Mouse (Mus musculus): ENCODE measurements around the gene Arid3a.
A peak's percentile ranks its signal among the peaks of the same experiment; 100 is the strongest.

Arid3a gene

DNA sequence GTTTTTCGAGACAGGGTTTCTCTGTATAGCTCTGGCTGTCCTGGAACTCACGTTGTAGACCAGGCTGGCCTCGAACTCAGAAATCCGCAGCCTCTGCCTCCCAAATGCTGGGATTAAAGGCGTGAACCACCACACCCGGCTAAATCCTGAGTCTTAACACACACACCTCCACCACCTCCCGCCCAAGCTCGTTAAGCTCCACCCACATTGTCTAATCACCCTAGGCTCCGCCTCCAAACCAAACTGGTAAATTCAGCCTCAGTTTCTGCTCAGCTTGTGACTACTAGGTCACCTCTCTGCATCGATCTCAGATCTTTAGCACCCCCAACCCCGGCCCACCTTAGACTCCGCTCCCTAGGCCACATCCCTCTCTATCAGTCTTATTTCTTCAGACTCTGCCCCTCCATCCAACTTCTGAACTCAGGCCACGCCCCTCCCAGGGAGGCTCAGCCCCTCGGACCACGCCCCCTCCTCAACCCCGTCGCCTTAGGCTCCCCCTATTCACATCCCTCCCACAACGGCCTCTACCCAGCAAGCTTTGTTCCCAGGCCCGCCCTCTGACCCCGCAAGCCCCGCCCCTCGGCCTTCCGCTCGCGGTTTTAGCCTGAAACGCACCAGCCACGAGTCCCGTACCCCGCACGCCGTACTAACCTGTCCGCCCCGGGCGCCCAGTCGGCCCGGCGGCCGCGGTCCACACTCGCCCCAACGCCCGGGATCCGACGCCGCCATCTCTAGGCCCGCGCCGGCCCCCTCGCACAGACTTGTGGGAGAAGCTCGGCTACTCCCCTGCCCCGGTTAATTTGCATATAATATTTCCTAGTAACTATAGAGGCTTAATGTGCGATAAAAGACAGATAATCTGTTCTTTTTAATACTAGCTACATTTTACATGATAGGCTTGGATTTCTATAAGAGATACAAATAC lies 18.4 kb upstream of the Arid3a start, which contains the start of gene Med16:
Gene Med16 (minus strand): TSS at position 757 of the 925 bp plus-strand sequence.
- peak; percentile 96 to 98 for DNase-seq (ENCODE audit: low spot score in 2 of 2)

DNA sequence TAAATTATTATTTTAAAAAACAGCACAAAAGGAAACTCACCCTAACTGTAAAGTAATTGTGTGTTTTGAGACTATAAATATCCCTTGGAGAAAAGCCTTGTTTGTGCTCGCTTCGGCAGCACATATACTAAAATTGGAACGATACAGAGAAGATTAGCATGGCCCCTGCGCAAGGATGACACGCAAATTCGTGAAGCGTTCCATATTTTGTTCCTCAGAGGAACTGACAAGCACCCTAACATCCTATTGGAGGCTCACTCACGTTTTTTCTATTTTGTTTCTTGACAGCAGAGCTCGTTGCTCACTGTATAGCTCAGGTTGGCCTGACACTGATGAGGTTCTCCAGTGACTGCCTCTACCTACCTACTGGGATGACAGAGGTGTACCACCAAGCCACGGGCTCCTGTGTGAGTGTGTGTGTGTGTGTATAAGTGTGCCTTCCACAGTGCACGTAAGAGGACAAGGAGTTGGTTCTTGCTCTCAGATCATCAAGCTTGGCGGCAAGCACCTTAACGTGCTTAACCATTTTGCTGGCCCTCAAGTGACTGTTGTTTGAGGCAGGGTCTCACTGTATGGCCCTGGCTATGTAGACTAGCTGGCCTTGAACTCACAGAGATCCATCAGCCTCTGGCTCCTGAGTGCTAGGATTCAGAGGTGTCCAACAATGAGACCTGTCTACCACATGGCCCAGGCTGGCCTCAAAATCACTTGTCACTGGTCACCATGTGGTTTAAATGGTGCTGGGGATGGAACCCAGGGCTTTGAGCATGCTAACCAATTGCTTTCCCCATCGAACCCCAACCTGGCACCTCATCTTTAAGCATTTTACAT lies 17.5 kb upstream of the Arid3a start:
- DNase-seq (ENCODE audit: low spot score in 2 of 2), result peak; percentile 61 to 72

DNA sequence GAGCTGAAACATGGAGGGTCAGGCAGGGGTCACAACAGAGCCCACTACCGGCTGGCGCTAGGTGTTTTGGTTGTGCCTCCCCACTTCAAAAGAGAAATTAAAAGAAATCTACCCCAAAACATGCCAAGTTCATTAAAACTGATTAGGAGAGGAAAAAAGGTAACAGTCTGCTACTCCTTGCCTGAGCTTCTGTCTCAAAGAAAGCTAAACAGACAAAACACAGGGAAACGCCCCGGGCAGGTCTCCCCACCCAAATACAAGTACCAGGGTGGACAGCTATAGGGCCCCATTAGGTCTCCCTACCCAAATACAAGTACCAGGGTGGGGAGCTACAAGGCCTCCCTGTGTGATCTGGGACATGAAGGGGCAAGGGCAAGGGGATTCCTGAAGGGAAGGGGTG lies 16.3 kb upstream of the Arid3a start, which contains the start of gene Gm26602:
Gene Gm26602 (plus strand): TSS at position 301 of the 400 bp plus-strand sequence.
- no peak for DNase-seq (ENCODE audit: low spot score in 2 of 2)

DNA sequence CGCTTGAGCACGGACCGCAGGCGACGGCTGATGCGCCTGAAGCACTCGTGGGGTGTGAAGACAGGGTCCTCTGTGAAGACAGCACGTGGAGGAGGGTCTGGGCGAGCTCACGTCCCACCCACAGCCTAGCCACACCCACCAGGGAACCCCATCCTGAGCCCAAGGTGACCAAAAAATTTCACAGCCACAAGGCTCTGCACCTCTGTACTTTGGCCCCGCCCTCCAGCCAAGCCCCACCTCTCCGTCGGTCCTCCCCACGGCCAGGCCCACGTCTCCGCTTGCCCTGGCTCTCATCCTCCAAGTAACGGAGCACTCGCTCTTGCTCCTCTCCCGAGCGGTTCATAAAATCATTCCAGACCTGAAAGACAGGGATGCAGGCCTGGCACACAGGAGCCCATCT lies 14.4 kb upstream of the Arid3a start:
- DNase-seq (ENCODE audit: low spot score in 2 of 2), result no peak

DNA sequence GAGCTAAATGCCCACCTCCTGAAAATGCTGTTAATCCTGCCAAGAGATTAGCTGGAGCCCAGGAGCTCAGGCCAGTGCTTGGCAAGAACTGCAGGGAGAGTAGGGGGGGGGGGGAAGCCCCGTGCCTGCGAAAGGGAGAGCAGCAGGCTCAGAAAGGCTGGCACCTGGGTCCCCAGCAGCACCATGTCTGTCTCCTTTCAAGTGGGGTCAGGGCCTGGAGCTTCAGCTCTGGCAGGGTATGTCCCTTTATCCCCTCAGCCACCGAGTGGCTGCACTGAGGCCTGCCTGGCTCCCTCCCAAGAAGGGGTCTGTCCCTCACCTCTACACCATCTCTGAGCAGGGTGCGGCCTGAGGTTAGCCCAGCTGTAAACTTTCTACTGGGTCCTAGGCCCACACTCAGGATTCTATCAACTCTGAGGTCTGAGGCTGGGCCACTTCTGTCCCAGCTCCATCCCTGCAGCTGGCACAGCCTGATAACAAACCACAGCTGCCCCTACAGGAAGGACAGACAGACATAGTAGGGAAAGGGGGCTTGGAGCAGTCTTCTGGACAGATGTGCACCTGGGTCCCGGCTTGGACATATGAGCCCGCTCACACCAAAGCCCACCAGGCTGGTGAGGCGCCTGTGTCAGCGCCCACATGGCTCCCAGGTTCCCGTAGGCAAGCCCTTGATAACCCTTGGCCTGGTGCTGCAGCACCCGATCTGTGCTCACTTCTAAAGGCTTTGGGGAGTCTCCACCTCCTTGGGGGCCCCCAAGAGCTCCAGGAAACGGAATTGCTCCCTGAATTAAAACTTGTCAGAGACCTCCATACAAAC lies 12.5 kb upstream of the Arid3a start:
- DNase-seq (ENCODE audit: low spot score in 2 of 2), result no peak

DNA sequence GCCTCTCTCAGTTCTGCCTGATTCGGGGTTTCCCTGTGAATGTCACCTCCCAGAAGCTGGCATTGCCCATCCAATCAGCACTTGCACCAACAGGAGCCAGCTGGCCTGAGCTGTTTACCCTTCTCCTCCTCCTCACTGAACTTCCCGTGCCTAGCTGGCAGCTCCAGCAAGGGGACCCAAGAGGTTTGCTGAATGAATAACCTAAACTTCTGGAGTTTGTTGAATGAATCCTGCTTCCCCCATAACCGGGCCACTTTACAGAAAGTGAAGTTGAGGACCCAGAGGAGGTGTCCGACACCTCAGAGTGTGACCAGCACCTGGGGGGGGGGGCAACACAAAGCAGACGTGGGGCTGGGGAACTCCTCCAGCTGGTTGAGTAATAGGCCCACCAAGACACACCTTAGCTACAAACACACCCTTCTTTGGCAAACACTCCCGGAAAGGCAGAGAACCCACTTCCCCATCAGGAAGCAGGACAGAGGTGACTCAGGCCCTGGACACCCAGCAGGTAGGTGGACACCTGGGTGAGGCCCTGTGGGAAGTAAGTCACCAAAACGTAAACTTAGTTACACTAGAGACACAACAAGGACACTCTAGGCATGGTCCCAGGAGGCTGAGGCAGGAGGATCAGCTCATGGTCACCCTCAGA lies 11.8 kb upstream of the Arid3a start:
- DNase-seq (ENCODE audit: low spot score in 2 of 2), result no peak

DNA sequence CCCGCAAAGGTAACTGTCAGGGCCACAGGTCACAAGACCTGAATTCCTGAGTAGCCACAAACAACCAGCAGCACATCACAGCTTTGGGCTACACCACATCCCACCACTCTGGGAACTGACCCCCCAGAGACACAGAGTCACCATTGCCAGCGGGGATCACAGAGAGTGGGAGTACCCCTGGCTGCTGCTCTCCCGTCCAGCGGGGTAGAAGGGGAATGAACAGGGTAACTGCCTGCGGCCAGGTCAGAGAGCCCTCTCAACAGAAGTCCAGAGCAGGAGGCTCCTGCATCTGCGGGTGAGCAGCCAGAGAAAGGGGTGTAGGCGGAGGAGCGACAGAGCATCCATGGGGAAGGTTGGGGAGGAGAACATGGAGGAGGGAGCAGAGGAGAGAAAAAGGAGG lies 10.8 kb upstream of the Arid3a start:
- no peak for DNase-seq (ENCODE audit: low spot score in 2 of 2)

DNA sequence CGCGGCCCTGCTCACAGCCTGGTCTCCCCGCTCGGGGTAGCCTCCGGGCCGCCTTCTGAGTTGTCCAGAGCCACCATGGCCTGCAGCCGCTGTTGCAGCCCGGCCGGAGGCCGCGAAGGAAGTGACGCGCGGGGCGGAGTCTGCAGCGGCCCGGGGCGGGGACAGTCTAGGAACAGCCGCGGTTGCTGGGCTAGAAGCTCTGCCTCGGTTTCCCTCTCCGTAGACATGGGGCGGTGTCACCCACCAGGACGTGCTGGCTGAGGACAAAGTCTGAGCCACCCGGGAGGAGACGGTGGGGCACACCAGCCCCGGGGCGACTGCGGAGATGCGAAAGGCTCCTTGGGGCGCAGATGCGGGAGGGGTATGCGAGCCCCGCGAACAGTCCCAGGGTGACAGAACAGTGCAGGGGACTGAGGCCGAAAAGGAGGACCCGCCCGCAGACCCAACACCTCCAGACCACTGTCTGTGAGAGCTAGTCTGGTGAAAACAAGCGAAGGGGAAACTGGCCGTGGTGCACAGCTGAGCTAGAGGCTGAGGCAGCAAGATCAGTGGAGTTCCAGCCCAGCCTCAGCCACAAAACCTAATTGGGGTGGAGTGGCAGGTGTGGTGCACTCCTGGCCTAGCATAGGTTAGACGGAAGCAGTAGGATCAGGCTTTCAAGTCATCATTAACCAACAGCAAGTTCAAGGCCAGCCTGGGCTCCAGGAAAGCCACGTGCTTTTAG lies 9.9 kb upstream of the Arid3a start, which contains the start of gene Kiss1r:
Gene Kiss1r (plus strand): TSS at position 164 of the 724 bp plus-strand sequence.
- peak; percentile 87 to 88 for DNase-seq (ENCODE audit: low spot score in 2 of 2)

DNA sequence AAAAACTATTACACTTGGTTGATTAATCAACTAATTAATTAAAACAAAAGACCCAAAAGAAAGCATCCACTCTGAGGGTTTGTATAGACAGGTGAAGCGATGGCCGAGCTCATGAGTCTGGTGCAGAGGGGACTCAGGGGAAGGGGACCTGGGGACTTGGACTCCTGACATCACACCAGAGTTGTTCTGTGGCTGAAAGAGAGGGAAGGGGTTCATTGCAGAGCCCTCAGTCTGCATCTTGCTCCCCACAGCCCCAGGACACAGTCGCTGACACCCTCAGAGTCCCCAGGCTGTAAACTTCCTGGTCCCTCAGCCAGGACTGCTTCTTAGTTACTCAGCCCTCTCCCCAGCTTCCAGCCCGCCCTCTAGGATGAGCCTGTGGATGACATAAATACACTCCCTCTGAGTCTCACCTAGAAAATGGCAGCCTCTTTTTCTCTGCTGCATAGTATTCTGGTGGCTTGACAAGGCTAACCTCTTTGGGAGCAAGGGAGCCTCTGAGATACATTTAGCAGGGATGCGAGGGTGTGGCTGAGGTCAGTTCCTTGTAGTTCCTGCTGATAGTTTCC lies 9.2 kb upstream of the Arid3a start:
- DNase-seq (ENCODE audit: low spot score in 2 of 2), result no peak

DNA sequence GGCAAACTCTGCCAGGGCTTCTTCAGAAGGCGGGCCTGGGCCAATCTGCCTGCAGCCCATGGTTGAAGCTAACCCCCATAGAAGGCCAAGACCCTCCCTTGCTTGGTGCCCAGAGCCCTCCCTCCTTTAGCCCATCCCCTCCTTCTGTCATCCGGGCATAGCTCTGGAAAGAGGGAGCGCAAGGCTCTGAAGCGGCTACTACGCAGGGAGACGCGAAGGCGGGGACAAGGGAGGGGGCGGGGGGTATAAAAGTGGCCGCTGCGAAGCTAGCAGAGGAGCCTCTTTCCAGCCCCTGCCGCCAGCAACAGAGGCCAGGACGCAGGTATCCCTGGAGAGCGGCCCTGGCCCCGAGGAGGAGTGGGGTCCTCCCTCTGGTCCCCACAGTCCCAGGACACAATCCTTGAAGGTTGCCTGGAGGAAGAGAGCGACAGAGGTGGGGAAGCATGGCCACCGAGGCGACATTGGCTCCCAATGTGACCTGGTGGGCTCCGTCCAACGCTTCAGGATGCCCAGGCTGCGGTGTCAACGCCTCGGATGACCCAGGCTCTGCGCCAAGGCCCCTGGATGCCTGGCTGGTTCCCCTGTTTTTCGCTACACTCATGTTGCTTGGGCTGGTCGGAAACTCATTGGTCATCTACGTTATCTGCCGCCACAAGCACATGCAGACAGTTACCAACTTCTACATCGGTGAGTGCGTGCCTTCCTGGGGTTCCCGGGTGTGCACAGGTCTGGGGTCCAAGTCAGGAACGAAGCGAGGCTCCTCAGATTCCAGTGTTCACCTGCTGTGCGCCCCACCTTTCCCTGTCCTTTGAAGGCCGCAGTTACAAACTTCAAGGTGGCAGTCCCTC lies 8.4 kb upstream of the Arid3a start:
- DNase-seq (ENCODE audit: low spot score in 2 of 2), result no peak

DNA sequence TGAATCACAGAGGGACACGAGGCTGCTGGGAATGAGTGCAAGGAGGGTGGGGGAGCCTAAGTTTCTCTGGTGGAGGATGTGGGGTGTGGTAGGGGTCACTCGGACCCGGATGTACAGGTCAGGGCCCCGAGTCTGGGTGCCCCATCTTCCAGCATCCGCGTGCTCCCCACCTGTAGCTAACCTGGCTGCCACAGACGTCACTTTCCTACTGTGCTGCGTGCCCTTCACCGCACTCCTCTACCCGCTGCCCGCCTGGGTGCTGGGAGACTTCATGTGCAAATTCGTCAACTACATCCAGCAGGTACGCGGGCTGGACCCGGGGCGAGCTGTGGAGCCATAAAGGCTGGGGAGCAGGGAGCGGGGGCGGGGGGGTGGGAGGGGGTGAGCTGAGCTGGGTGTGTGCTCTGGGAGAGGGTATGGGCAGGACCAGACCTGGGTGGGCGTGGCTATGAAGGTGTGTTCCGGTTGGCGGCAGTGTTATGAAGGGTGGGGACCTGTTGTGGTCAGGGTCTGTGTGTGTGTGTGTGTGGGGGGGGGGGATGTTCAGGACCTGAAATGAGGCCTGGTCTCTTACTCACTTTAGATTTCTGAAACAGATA lies 7.5 kb upstream of the Arid3a start:
- DNase-seq (ENCODE audit: low spot score in 2 of 2), result no peak

DNA sequence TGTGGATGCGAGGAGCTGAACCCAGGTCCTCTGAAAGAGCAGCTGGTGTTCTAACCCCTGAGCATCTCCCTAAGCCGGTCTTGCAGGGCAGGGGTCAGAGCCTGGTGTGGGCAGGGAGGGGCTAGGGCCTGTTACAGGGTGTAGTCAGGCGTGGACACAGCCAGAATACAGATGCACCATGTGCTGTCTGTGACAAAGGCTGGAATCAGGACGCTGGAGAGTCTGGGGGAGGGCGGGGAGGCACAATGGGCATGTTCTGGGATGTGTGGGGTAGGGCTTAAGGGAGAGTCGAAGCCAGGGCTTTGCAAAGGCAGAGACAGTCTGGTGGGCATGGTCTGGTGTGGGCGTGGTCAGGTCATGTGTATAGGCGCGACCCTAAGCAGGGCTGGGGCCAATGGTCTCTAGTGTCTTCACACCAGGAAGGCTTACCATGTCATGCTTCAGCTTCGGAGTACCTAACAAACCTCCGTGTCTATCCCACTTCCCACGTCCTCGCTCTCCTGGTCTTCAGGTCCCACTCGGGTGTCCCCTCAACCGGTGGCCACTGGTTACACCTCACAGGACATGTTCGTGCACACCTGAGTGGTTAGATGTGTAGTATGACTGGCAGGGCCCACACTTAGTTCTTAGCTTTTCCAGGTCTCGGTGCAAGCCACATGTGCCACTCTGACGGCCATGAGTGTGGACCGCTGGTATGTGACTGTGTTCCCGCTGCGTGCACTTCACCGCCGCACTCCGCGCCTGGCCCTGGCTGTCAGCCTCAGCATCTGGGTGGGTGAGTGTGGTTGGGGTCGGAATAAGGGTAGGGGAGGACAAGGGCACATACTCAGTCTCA lies 6.6 kb upstream of the Arid3a start:
- no peak for DNase-seq (ENCODE audit: low spot score in 2 of 2)

DNA sequence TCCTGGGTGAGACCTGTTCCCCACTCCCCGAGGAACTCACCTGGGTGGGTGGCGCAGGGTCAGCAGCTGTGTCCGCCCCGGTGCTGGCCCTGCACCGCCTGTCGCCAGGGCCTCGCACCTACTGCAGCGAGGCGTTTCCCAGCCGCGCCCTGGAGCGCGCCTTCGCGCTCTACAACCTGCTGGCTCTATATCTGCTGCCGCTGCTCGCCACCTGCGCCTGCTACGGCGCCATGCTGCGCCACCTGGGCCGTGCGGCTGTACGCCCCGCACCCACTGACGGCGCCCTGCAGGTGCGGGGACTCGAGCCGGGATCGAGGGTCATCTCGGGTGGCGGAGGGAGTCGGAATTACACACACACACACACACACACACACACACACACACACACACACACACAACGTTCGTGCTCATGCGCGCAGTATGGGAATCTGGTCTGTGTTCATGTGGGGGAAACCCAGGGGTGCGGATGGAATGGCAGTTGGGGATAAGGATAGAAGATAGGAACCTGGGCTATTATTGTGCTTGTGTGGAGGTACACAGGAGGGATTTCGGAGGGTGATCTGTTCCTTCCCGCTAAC lies 5.8 kb upstream of the Arid3a start, which contains the start of gene R3hdm4:
Gene R3hdm4 (minus strand): TSS at position 251 of the 578 bp plus-strand sequence.
- DNase-seq (ENCODE audit: low spot score in 2 of 2), result no peak

DNA sequence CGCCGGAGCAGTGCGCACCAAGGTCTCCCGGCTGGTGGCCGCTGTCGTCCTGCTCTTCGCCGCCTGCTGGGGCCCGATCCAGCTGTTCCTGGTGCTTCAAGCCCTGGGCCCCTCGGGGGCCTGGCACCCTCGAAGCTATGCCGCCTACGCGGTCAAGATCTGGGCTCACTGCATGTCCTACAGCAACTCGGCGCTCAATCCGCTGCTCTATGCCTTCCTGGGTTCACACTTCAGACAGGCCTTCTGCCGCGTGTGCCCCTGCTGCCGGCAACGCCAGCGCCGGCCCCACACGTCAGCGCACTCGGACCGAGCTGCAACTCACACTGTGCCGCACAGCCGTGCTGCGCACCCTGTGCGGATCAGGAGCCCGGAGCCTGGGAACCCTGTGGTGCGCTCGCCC lies 5.3 kb upstream of the Arid3a start:
- no peak for DNase-seq (ENCODE audit: low spot score in 2 of 2)

DNA sequence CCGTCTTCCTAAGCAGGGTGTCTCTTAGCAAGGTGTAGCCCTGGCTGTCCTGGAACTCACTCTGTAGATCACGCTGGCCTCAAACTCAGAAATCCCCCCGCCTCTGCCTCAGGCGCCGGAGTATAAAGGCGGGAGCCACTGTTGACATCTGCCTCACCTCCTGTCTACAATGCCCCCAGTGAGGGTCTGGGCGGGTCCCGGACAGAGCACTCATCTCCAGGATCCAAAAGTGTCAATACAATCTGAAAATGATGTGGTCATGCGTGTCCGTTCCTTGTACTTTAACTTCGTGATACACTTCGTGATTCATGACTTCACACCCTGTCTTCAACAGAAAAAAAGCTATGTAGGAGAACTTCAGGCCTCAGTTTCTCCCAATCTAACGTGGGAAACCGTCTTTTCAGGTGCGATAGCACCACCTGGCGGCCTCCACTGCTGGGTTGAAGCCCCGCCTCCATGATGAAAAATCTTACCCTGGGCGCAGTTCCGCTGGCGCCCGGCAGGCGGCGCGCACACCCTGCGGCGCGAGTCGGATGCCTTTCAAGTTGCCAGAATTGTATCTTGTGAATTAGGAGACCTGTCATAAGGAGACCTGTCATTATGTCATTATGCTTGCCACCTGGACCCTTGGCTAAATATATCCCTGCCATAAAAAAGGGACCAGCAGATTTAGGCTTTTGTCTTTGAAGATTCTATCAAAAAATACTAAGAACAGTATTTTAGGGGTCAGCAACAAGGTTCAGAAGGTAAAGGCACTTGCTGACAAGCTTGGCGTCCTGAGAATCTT lies 1.7 kb upstream of the Arid3a start:
- peak; percentile 84 to 92 for DNase-seq (ENCODE audit: low spot score in 2 of 2)

DNA sequence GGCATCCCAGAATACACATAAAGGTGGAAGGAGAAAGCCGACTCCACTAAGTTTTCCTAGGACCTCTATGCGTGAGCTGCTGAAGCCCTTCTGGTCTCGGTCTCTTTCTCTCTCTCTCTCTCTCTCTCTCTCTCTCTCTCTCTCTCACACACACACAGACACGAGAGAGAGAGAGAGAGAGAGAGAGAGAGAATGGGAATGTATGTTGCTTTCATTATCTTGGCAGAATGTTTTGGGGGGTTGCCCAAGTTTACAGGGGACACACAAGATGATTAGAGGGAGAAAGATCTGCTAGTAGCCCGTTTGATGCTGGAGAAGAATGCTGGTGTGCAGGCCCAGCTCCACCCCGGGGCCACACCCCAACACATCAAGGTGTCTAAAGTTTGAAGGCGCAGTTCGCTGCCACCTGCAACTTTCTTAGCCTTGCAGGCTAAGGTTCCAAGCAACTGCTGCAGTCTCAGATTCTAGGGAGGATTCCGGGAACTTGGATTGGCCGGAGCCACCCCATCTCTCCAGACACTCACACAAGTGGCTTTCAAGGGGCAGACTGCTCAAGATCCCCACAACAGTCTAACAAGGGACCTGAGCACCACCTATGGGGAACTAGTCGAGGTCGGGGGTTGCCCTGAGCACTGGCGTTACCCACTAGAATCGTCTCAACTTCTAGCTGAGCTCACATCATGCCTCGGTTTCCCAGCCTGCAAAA lies 905 bp upstream of the Arid3a start:
- no peak for DNase-seq (ENCODE audit: low spot score in 2 of 2)

Measured in heart, adult 9 months (tissue).